Mouse (Mus musculus): ENCODE results near the gene Abhd11. TPM values are rescaled to one million over a fixed set of nuclear protein-coding genes. Genes with fewer than 3 reads are reported as not detected.
"Not testable (repeated sequence)": the region's sequence is repeated elsewhere in the genome, so short reads cannot be mapped to it uniquely, and the experiment has no call there.

Abhd11 gene
- total and polyA plus RNA-seq, 2 experiments: 35.9 to 77.6 TPM

GRCm38 (mm10) chr5:135042105-135042788 is 33.3 kb downstream of the Abhd11 start:
- peak; percentile 36 for DNase-seq (ENCODE audit: extremely low read depth, low read depth, low spot score)
- no peak overlapping the region for H3K27ac ChIP-seq (replicated peaks; ENCODE audit: insufficient read depth, low read depth, low read length)
- 66% methylated on average over 21 of the region's 21 CpGs for WGBS
- no peak overlapping the region for H3K9ac ChIP-seq (ENCODE audit: low read depth, low read length)
- peak overlapping the region; percentile 40 for H3K4me3 ChIP-seq (ENCODE audit: insufficient read depth, low read depth, low read length)
- H3K27me3 ChIP-seq (ENCODE audit: control insufficient read depth, insufficient read depth, low read length): no peaks in the 10 kb centered on the region
- no peak for TF ChIP-seq CTCF (IDR thresholded peaks at IDR 0.05; ENCODE audit: low read depth, low read length)
- TF ChIP-seq POLR2A (IDR thresholded peaks at IDR 0.05; ENCODE audit: extremely low read depth, insufficient read depth, low read length): no peak
- H3K36me3 ChIP-seq (ENCODE audit: control insufficient read depth, insufficient read depth, low read length): no peaks in the 10 kb centered on the region
- no peaks in the 10 kb centered on the region for H3K79me2 ChIP-seq (ENCODE audit: control insufficient read depth, insufficient read depth, low read length)
- H3K4me1 ChIP-seq (ENCODE audit: control insufficient read depth, insufficient read depth, low read length): peaks cover 8% of the 10 kb centered on the region; the same call in 1 of the 2 replicates

- H3K27ac ChIP-seq (replicated peaks; ENCODE audit: insufficient read depth, low read depth, low read length): no peak overlapping the region
- no peaks in the 10 kb centered on the region for H3K79me2 ChIP-seq (ENCODE audit: control insufficient read depth, insufficient read depth, low read length)
- TF ChIP-seq POLR2A (IDR thresholded peaks at IDR 0.05; ENCODE audit: extremely low read depth, insufficient read depth, low read length) (no peak), CTCF (IDR thresholded peaks at IDR 0.05; ENCODE audit: low read depth, low read length) (no peak)
- WGBS: 94% methylated on average over 3 of the region's 3 CpGs
- H3K36me3 ChIP-seq (ENCODE audit: control insufficient read depth, insufficient read depth, low read length): no peaks in the 10 kb centered on the region
- no peak for DNase-seq (ENCODE audit: extremely low read depth, low read depth, low spot score)
- no peak overlapping the region for H3K4me3 ChIP-seq (ENCODE audit: insufficient read depth, low read depth, low read length)
- peaks cover 8% of the 10 kb centered on the region for H3K4me1 ChIP-seq (ENCODE audit: control insufficient read depth, insufficient read depth, low read length)
- H3K9ac ChIP-seq (ENCODE audit: low read depth, low read length): no peak overlapping the region
- no peaks in the 10 kb centered on the region for H3K27me3 ChIP-seq (ENCODE audit: control insufficient read depth, insufficient read depth, low read length)
Observed at GRCm38 (mm10) chr5:135044575-135044974, 35.6 kb downstream of the Abhd11 start.

- H3K4me3 ChIP-seq (ENCODE audit: insufficient read depth, low read depth, low read length): no peak overlapping the region
- no peaks in the 10 kb centered on the region for H3K79me2 ChIP-seq (ENCODE audit: control insufficient read depth, insufficient read depth, low read length)
- DNase-seq (ENCODE audit: extremely low read depth, low read depth, low spot score): no peak
- no peaks in the 10 kb centered on the region for H3K27me3 ChIP-seq (ENCODE audit: control insufficient read depth, insufficient read depth, low read length)
- no peak overlapping the region for H3K9ac ChIP-seq (ENCODE audit: low read depth, low read length)
- TF ChIP-seq CTCF (IDR thresholded peaks at IDR 0.05; ENCODE audit: low read depth, low read length) (no peak), POLR2A (IDR thresholded peaks at IDR 0.05; ENCODE audit: extremely low read depth, insufficient read depth, low read length) (no peak)
- H3K27ac ChIP-seq (replicated peaks; ENCODE audit: insufficient read depth, low read depth, low read length): no peak overlapping the region
- H3K4me1 ChIP-seq (ENCODE audit: control insufficient read depth, insufficient read depth, low read length): no peaks in the 10 kb centered on the region; the same call in 1 of the 2 replicates
- 95% methylated on average over 5 of the region's 5 CpGs for WGBS
- H3K36me3 ChIP-seq (ENCODE audit: control insufficient read depth, insufficient read depth, low read length): no peaks in the 10 kb centered on the region
Observed at GRCm38 (mm10) chr5:135048539-135048938, 39.6 kb downstream of the Abhd11 start.

- WGBS: 95% methylated on average over 6 of the region's 6 CpGs
- not testable (repeated sequence) for H3K4me3 ChIP-seq (ENCODE audit: insufficient read depth, low read depth, low read length); H3K36me3 ChIP-seq (ENCODE audit: control insufficient read depth, insufficient read depth, low read length)
Observed at GRCm38 (mm10) chr5:135049268-135049667, 40.3 kb downstream of the Abhd11 start.

GRCm38 (mm10) chr5:135053356-135053755 is 44.4 kb downstream of the Abhd11 start:
- no peaks in the 10 kb centered on the region for H3K79me2 ChIP-seq (ENCODE audit: control insufficient read depth, insufficient read depth, low read length)
- H3K36me3 ChIP-seq (ENCODE audit: control insufficient read depth, insufficient read depth, low read length): peaks cover 2% of the 10 kb centered on the region; the same call in 1 of the 2 replicates
- H3K27ac ChIP-seq (replicated peaks; ENCODE audit: insufficient read depth, low read depth, low read length): no peak overlapping the region
- no peak overlapping the region for H3K4me3 ChIP-seq (ENCODE audit: insufficient read depth, low read depth, low read length)
- no peak overlapping the region for H3K9ac ChIP-seq (ENCODE audit: low read depth, low read length)
- no peak for DNase-seq (ENCODE audit: extremely low read depth, low read depth, low spot score)
- no peaks in the 10 kb centered on the region for H3K4me1 ChIP-seq (ENCODE audit: control insufficient read depth, insufficient read depth, low read length)
- no peaks in the 10 kb centered on the region for H3K27me3 ChIP-seq (ENCODE audit: control insufficient read depth, insufficient read depth, low read length)
- WGBS: 92% methylated on average over 12 of the region's 12 CpGs
- no peak for TF ChIP-seq POLR2A (IDR thresholded peaks at IDR 0.05; ENCODE audit: extremely low read depth, insufficient read depth, low read length)
- no peak for TF ChIP-seq CTCF (IDR thresholded peaks at IDR 0.05; ENCODE audit: low read depth, low read length)

More at GRCm38 (mm10) chr5:135049268-135049667, 40.3 kb downstream of the Abhd11 start:
- H3K4me1 ChIP-seq (ENCODE audit: control insufficient read depth, insufficient read depth, low read length); H3K9ac ChIP-seq (ENCODE audit: low read depth, low read length); H3K79me2 ChIP-seq (ENCODE audit: control insufficient read depth, insufficient read depth, low read length); DNase-seq (ENCODE audit: extremely low read depth, low read depth, low spot score); H3K27ac ChIP-seq (replicated peaks; ENCODE audit: insufficient read depth, low read depth, low read length); H3K27me3 ChIP-seq (ENCODE audit: control insufficient read depth, insufficient read depth, low read length): not testable (repeated sequence)

Other genes with a start within 250 kb of the Abhd11 start
- gene Tmem270, start 102.4 kb upstream of the Abhd11 start, total RNA-seq (2014; rRNA removed): not detected in 2 replicates
- not detected in 2 replicates for gene Tmem270, start 102.4 kb upstream of the Abhd11 start, polyA plus RNA-seq (2012; rRNA removed)
- not detected in 2 replicates for gene Cldn13, start 93.6 kb upstream of the Abhd11 start, total RNA-seq (2014; rRNA removed)
- gene Cldn13, start 93.6 kb upstream of the Abhd11 start, polyA plus RNA-seq (2012; rRNA removed): not detected in 2 replicates
- 13.5 and 19.1 TPM in 2 replicates for gene Mettl27, start 76.8 kb upstream of the Abhd11 start, total RNA-seq (2014; rRNA removed)
- 17.9 and 30.0 TPM in 2 replicates for gene Mettl27, start 76.8 kb upstream of the Abhd11 start, polyA plus RNA-seq (2012; rRNA removed)
- gene Cldn4, start 62.2 kb upstream of the Abhd11 start, total RNA-seq (2014; rRNA removed): 0.09 and 0.13 TPM in 2 replicates
- gene Cldn4, start 62.2 kb upstream of the Abhd11 start, polyA plus RNA-seq (2012; rRNA removed): 0.09 and 0.36 TPM in 2 replicates
- gene Cldn3, start 22.9 kb upstream of the Abhd11 start, total RNA-seq (2014; rRNA removed): 49.9 and 86.6 TPM in 2 replicates
- gene Cldn3, start 22.9 kb upstream of the Abhd11 start, polyA plus RNA-seq (2012; rRNA removed): 290 and 291 TPM in 2 replicates
- gene Stx1a, start 14.3 kb downstream of the Abhd11 start, total RNA-seq (2014; rRNA removed): 0.09 and 0.13 TPM in 2 replicates
- gene Stx1a, start 14.3 kb downstream of the Abhd11 start, polyA plus RNA-seq (2012; rRNA removed): 1.1 and 1.3 TPM in 2 replicates
- 7.1 and 8.6 TPM in 2 replicates for gene Dnajc30, start 55.0 kb downstream of the Abhd11 start, total RNA-seq (2014; rRNA removed)
- gene Dnajc30, start 55.0 kb downstream of the Abhd11 start, polyA plus RNA-seq (2012; rRNA removed): 39.9 and 45.7 TPM in 2 replicates
- 32.7 and 38.4 TPM in 2 replicates for gene Bud23, start 55.8 kb downstream of the Abhd11 start, total RNA-seq (2014; rRNA removed)
- 50.9 and 51.7 TPM in 2 replicates for gene Bud23, start 55.8 kb downstream of the Abhd11 start, polyA plus RNA-seq (2012; rRNA removed)
- 0.13 and 0.18 TPM in 2 replicates for gene Vps37d, start 69.1 kb downstream of the Abhd11 start, total RNA-seq (2014; rRNA removed)
- 0.60 and 0.66 TPM in 2 replicates for gene Vps37d, start 69.1 kb downstream of the Abhd11 start, polyA plus RNA-seq (2012; rRNA removed)
- 198 and 237 TPM in 2 replicates for gene Mlxipl, start 80.7 kb downstream of the Abhd11 start, total RNA-seq (2014; rRNA removed)
- gene Mlxipl, start 80.7 kb downstream of the Abhd11 start, polyA plus RNA-seq (2012; rRNA removed): 444 and 617 TPM in 2 replicates
- gene Tbl2, start 140.5 kb downstream of the Abhd11 start, total RNA-seq (2014; rRNA removed): 5.8 and 8.0 TPM in 2 replicates
- 9.6 and 10.1 TPM in 2 replicates for gene Tbl2, start 140.5 kb downstream of the Abhd11 start, polyA plus RNA-seq (2012; rRNA removed)
- gene Bcl7b, start 159.1 kb downstream of the Abhd11 start, total RNA-seq (2014; rRNA removed): 10.5 and 11.9 TPM in 2 replicates
- 17.6 and 20.2 TPM in 2 replicates for gene Bcl7b, start 159.1 kb downstream of the Abhd11 start, polyA plus RNA-seq (2012; rRNA removed)
- 26.9 and 27.5 TPM in 2 replicates for gene Baz1b, start 178.1 kb downstream of the Abhd11 start, total RNA-seq (2014; rRNA removed)
- 8.8 and 11.9 TPM in 2 replicates for gene Baz1b, start 178.1 kb downstream of the Abhd11 start, polyA plus RNA-seq (2012; rRNA removed)
- gene Fzd9, start 242.1 kb downstream of the Abhd11 start, total RNA-seq (2014; rRNA removed): not detected in 2 replicates
- 0.05 and 0.07 TPM in 2 replicates for gene Fzd9, start 242.1 kb downstream of the Abhd11 start, polyA plus RNA-seq (2012; rRNA removed)